Comparison of ENCODE assay signal across 25 mouse cellular contexts in genomic region chr16:66117930-66118329, GRCm38 (mm10).
"Had no signal": no experiment of that assay in that cellular context is flagged by ENCODE, and none has a peak within 500 bp of the region (broad histone marks: within the 10 kb centered on the region; RNA-seq: fewer than 3 reads in every experiment).

No protein-coding gene starts in this region.

- H3K27ac ChIP-seq: embryonic facial prominence, embryonic 10.5 days; embryonic facial prominence, embryonic 12.5 days; embryonic facial prominence, embryonic 13.5 days; embryonic facial prominence, embryonic 15.5 days; forebrain, embryonic 10.5 days; forebrain, embryonic 12.5 days; forebrain, embryonic 13.5 days; forebrain, embryonic 15.5 days; gastrocnemius, adult 2 months; heart, adult 2 months had no signal

- H3K4me1 ChIP-seq: embryonic facial prominence, embryonic 10.5 days; embryonic facial prominence, embryonic 12.5 days; embryonic facial prominence, embryonic 13.5 days; embryonic facial prominence, embryonic 15.5 days; forebrain, embryonic 10.5 days; forebrain, embryonic 12.5 days; forebrain, embryonic 13.5 days; forebrain, embryonic 15.5 days had no signal

- H3K9ac ChIP-seq: embryonic facial prominence, embryonic 12.5 days; embryonic facial prominence, embryonic 13.5 days; embryonic facial prominence, embryonic 15.5 days; forebrain, embryonic 12.5 days; forebrain, embryonic 13.5 days; forebrain, embryonic 15.5 days; forebrain, postnatal 0 days had no signal

- H3K27me3 ChIP-seq: embryonic facial prominence, embryonic 12.5 days; embryonic facial prominence, embryonic 13.5 days; embryonic facial prominence, embryonic 15.5 days; forebrain, embryonic 12.5 days; forebrain, embryonic 13.5 days; forebrain, embryonic 15.5 days had no signal

- DNase-seq: cerebellum, adult 9-10 months; cerebellum, adult 9-11 months; cerebellum, postnatal 10 days; cerebellum, postnatal 14 days; cerebellum, postnatal 25 days; cerebellum, postnatal 36 days; embryo, embryonic 11 days; forebrain, postnatal 0 days; gastrocnemius, adult 2 months; gastrocnemius, postnatal 10 days; gastrocnemius, postnatal 14 days; gastrocnemius, postnatal 25 days; gastrocnemius, postnatal 36 days; heart, adult 11 months; heart, adult 18-20 months; heart, adult 2 months had no signal

- H3K4me3 ChIP-seq: embryonic facial prominence, embryonic 10.5 days; embryonic facial prominence, embryonic 12.5 days; embryonic facial prominence, embryonic 13.5 days; embryonic facial prominence, embryonic 15.5 days; erythroblast, embryonic 14.5 days; forebrain, embryonic 10.5 days; forebrain, embryonic 12.5 days; forebrain, embryonic 13.5 days; forebrain, embryonic 15.5 days; gastrocnemius, adult 2 months; heart, adult 2 months had no signal

- H3K9me3 ChIP-seq: embryonic facial prominence, embryonic 10.5 days; embryonic facial prominence, embryonic 12.5 days; embryonic facial prominence, embryonic 13.5 days; embryonic facial prominence, embryonic 15.5 days; forebrain, embryonic 10.5 days; forebrain, embryonic 12.5 days; forebrain, embryonic 13.5 days; forebrain, embryonic 15.5 days had no signal

- H3K36me3 ChIP-seq: embryonic facial prominence, embryonic 10.5 days; embryonic facial prominence, embryonic 12.5 days; embryonic facial prominence, embryonic 13.5 days; embryonic facial prominence, embryonic 15.5 days; forebrain, embryonic 10.5 days; forebrain, embryonic 12.5 days; forebrain, embryonic 15.5 days had no signal
